Mouse (Mus musculus) megakaryocyte progenitor cell, adult 5-6 weeks (primary cell): Measurements from ENCODE around the gene 1700010B08Rik. TPM values are rescaled to one million over a fixed set of nuclear protein-coding genes. Genes with fewer than 3 reads are reported as not detected.
"Not testable (repeated sequence)": the region's sequence is repeated elsewhere in the genome, so short reads cannot be mapped to it uniquely, and the experiment has no call there.

ENCODE experiments used
- ATAC-seq: replicated peaks from 2 replicates; pipeline ENCODE4 v1.8.0; 2016; ENCODE audit warnings: mild to moderate bottlenecking, moderate TSS enrichment, inconsistent platforms; ENCODE audit not compliant: poor library complexity
- total RNA-seq, 2 experiments: library from RNA; stranded (forward) in 1 of 2; stranded (reverse) in 1 of 2; fragments of 157-497, 149-512 nt in 1 of 2; fragments of 200-1000 nt in 1 of 2; gene quantifications; 2 replicates each; pipeline versions ENCODE4 v1.2.3 to v1.2.4; 2015 to 2017

Gene 1700010B08Rik
- total RNA-seq (2015) (not detected in 2 replicates), total RNA-seq (2017) (not detected in 2 replicates)

- ATAC-seq, result not testable (repeated sequence)
Measured at GRCm38 (mm10) chr2:173719115-173719514, at the start of gene 1700010B08Rik. Gene 1700010B08Rik (plus strand): TSS chr2:173719415.

- ATAC-seq, result peak; percentile 37
Measured at GRCm38 (mm10) chr2:173672328-173672896, 46.8 kb upstream of the 1700010B08Rik start.

GRCm38 (mm10) chr2:173673469-173673868 lies 45.7 kb upstream of the 1700010B08Rik start:
- peak; percentile 67 for ATAC-seq

- ATAC-seq, result no peak
Measured at GRCm38 (mm10) chr2:173678593-173678992, 40.6 kb upstream of the 1700010B08Rik start.

GRCm38 (mm10) chr2:173679217-173679616 lies 40.0 kb upstream of the 1700010B08Rik start:
- ATAC-seq, result peak; percentile 51

GRCm38 (mm10) chr2:173680153-173680552 lies 39.1 kb upstream of the 1700010B08Rik start:
- no peak for ATAC-seq

- peak; percentile 20; the same call in 1 of the 2 replicates for ATAC-seq
Measured at GRCm38 (mm10) chr2:173682773-173683172, 36.4 kb upstream of the 1700010B08Rik start.

- peak; percentile 77 for ATAC-seq
Measured at GRCm38 (mm10) chr2:173685781-173686361, 33.3 kb upstream of the 1700010B08Rik start.

- ATAC-seq, result no peak
Measured at GRCm38 (mm10) chr2:173687363-173687762, 31.9 kb upstream of the 1700010B08Rik start.

GRCm38 (mm10) chr2:173689835-173690234 lies 29.4 kb upstream of the 1700010B08Rik start:
- ATAC-seq, result no peak

- ATAC-seq, result no peak
Measured at GRCm38 (mm10) chr2:173691748-173692147, 27.5 kb upstream of the 1700010B08Rik start.

- no peak for ATAC-seq
Measured at GRCm38 (mm10) chr2:173692693-173693092, 26.5 kb upstream of the 1700010B08Rik start.

- no peak for ATAC-seq
Measured at GRCm38 (mm10) chr2:173698850-173699249, 20.4 kb upstream of the 1700010B08Rik start.

- no peak for ATAC-seq
Measured at GRCm38 (mm10) chr2:173702096-173702866, 16.9 kb upstream of the 1700010B08Rik start.

GRCm38 (mm10) chr2:173702867-173703237 lies 16.4 kb upstream of the 1700010B08Rik start:
- no peak for ATAC-seq

- ATAC-seq, result no peak
Measured at GRCm38 (mm10) chr2:173705827-173706551, 13.2 kb upstream of the 1700010B08Rik start.

- ATAC-seq, result peak; percentile 61; the same call in 1 of the 2 replicates
Measured at GRCm38 (mm10) chr2:173707626-173708025, 11.6 kb upstream of the 1700010B08Rik start.

GRCm38 (mm10) chr2:173710193-173710592 lies 9.0 kb upstream of the 1700010B08Rik start:
- ATAC-seq, result no peak

- ATAC-seq, result no peak
Measured at GRCm38 (mm10) chr2:173712656-173713055, 6.6 kb upstream of the 1700010B08Rik start.

- ATAC-seq, result no peak
Measured at GRCm38 (mm10) chr2:173713241-173713640, 6.0 kb upstream of the 1700010B08Rik start.

- ATAC-seq, result no peak
Measured at GRCm38 (mm10) chr2:173714620-173715218, 4.5 kb upstream of the 1700010B08Rik start.
